Mouse (Mus musculus) granulocyte monocyte progenitor cell, adult 5-6 weeks (primary cell): Measurements from ENCODE around the gene Olfr10. TPM values are rescaled to one million over a fixed set of nuclear protein-coding genes. Genes with fewer than 3 reads are reported as not detected.
"Not testable (repeated sequence)": the region's sequence is repeated elsewhere in the genome, so short reads cannot be mapped to it uniquely, and the experiment has no call there.

Experiments
- ATAC-seq: replicated peaks from 2 replicates; pipeline ENCODE4 v1.8.0; 2016; ENCODE audit warnings: mild to moderate bottlenecking, moderate TSS enrichment, inconsistent platforms; ENCODE audit not compliant: poor library complexity, severe bottlenecking
- total RNA-seq, 2 experiments: library from RNA; stranded (forward) in 1 of 2; stranded (reverse) in 1 of 2; fragments of 200-712, 200-1000 nt in 1 of 2; fragments of >200 nt in 1 of 2; fragmentation: Nextera tagmentation in 1 of 2; gene quantifications; 2 replicates each; pipeline ENCODE4 v1.2.3; 2014 to 2017

Olfr10 gene
- total RNA-seq (2014; fragmentation: Nextera tagmentation) (not detected in 2 replicates), total RNA-seq (2017) (not detected in 2 replicates)

DNA sequence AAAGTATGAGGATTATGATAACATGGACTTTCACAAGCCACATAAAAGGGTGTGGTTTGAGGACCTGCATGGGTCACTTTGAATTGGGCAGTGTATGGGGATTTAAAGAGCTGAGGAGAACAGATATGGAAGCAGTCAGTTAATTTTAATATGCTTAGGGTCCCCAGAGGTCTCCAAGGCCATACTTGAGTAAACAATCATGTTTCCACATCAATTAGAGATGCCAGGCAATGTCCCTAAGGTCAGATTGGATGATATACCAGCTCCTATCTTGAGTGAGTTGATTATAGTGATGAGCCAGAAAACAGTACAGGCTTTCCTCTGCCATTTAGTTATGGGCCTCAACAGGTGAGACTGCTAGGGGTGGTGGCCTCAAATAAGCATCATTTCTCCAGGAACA is at the start of gene Olfr10:
TSS of gene Olfr10 (plus strand) at position 301 of the 400 bp plus-strand sequence.
- no peak for ATAC-seq

GRCm38 (mm10) chr11:49259296-49259695 is 45.2 kb upstream of the Olfr10 start:
- no peak for ATAC-seq

GRCm38 (mm10) chr11:49259829-49260228 is 44.7 kb upstream of the Olfr10 start:
- peak; percentile 26; the same call in 1 of the 2 replicates for ATAC-seq

DNA sequence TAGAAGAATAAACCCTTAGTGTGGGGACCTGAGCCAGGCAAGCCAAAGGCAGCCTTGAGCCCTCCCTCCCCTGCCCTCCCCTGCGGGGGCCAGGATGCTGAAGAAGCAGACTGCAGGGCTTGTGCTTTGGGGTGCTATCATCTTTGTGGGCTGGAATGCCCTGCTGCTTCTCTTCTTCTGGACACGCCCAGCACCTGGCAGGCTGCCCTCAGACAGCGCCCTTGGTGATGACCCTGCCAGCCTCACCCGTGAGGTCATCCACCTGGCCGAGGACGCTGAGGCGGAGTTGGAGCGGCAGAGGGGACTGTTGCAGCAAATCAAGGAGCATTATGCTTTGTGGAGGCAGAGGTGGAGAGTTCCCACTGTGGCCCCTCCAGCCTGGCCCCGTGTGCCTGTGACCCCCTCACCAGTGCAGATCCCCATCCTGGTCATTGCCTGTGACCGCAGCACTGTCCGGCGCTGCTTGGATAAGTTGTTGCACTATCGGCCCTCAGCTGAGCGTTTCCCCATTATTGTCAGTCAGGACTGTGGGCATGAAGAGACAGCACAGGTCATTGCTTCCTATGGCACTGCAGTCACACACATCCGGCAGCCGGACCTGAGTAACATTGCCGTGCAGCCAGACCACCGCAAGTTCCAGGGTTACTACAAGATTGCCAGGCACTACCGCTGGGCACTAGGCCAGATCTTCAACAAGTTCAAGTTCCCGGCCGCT is 43.8 kb upstream of the Olfr10 start:
- no peak for ATAC-seq

- ATAC-seq, result no peak
Measured at GRCm38 (mm10) chr11:49261313-49261855, 43.2 kb upstream of the Olfr10 start.

- ATAC-seq, result no peak
Measured at GRCm38 (mm10) chr11:49262286-49262685, 42.3 kb upstream of the Olfr10 start.

- ATAC-seq, result no peak
Measured at GRCm38 (mm10) chr11:49263149-49263548, 41.4 kb upstream of the Olfr10 start.

- ATAC-seq, result no peak
Measured at GRCm38 (mm10) chr11:49264081-49264480, 40.5 kb upstream of the Olfr10 start.

DNA sequence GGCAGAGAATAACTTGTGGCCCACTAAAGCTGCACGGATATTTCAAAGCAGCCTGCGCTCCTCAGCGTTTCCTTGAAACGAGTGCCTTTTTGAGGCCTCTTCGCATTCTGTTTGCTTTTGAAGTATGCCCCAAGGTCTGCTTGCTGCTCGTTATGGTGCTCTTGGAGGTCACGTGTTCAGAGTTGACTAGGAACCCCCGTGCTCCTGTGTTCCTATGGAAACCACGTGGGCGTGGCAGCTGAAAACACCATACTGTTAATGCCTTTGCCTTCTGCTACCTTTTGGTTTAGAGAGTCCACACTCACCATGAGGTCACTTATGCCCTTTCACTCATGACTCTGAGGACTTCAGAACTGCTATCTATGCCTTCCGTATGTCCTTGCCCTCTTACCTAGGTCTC is 39.9 kb upstream of the Olfr10 start:
- ATAC-seq, result no peak

- no peak for ATAC-seq
Measured at GRCm38 (mm10) chr11:49265101-49265500, 39.4 kb upstream of the Olfr10 start.

GRCm38 (mm10) chr11:49266671-49267070 is 37.9 kb upstream of the Olfr10 start:
- no peak for ATAC-seq

DNA sequence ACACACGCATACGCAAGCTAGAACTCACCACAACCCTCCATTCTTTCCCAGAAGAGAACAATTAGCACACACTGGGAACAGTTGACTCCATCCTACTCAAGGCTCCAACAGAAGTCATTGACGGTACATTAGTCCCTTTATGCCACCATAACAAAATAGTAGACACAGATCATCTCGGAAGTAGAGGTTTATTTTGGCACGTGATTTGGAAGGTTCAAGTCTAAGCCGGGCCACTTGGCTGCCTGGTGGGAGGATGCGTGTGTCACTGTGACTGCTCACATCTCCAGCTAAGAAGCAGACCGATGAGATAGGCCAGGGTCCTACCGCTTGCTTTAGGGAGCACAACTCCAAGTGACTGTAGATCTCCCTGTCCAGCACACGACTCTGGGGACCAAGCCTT is 37.2 kb upstream of the Olfr10 start:
- no peak for ATAC-seq

GRCm38 (mm10) chr11:49267970-49268579 is 36.5 kb upstream of the Olfr10 start:
- no peak for ATAC-seq

DNA sequence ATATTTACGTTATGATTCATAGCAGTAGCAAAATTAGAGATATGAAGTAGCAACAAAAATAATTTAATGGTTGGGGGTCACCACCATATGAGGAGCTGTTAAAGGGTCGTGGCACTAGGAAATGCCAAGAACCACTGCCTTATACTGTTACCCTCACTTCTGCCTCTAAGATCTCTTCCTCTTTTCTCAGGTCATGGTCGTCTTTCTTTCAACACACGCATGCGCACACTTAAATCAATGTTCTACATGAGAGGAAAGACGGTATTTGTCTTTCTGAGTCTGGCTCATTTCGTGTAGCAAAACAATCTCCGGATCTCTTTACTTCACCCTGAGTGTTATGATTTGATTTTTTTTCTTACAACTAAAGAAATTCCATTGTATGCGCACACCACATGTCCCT is 34.8 kb upstream of the Olfr10 start:
- peak; percentile 75 for ATAC-seq

DNA sequence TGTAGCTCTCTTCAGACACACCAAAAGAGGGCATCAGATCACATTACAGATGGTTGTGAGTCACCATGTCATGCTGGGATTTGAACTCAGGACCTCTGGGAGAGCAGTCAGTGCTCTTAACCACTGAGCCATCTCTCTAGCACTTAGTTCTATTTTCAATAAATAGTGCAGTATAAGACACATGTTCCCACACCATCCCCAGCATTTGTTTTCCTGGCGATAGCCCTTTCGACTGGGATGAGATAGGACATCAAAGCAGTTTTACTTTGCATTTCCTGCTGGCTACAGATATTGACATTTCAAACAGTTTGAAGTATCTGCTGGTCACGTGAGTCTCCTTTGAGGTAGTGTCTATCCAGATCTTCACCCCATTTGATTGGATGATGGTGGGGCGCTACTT is 34.2 kb upstream of the Olfr10 start:
- ATAC-seq, result no peak

DNA sequence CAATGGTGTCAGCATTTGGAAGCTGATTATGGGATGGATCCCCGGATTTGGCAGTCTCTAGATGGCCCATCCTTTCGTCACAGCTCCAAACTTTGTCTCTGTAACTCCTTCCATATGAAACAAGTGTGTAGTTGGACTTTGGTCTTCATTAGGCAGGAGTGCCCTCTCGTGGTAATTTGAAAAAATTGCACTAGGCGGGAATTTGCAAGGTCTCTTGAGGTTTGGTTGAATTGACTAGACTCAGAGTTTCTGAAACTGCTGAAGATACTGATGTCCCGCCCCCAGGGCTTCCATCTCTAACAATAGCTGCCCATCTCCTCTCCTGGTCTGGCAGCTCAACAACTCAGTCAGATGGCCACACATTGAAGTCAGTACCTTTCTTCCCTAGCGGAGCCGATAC is 33.2 kb upstream of the Olfr10 start:
- peak; percentile 78 for ATAC-seq

DNA sequence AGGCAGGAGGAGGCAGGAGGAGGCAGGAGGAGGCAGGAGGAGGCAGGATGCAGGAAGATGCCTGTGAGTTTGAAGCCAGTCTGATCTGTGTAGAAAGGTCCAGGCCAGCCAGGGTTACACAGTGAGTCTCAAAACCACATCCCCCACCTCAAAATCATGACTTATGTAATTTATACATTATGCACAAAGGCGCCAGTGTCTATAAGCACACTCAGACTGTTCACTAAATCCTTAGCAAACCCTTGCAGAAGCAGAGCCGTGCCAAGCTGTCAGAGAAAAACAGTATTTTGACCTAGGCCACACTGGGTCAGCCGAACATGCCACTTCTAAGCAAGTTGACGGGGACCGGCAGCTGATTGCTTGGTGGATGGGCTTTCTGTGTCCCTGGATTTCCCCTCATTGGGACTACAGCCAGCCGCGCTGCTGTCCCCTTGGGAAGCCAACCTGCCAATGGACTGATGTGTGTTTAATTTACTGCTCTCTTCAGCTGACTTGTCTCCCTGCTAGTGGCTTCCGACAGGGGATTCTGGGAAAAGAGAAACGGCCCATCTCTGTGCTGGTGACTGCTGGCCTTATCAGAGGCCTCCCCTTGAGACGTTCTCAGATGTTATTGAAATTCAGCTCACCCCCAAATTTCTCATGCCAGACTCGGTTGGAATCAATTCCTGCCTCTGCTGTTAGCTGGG is 30.6 kb upstream of the Olfr10 start:
- no peak for ATAC-seq

DNA sequence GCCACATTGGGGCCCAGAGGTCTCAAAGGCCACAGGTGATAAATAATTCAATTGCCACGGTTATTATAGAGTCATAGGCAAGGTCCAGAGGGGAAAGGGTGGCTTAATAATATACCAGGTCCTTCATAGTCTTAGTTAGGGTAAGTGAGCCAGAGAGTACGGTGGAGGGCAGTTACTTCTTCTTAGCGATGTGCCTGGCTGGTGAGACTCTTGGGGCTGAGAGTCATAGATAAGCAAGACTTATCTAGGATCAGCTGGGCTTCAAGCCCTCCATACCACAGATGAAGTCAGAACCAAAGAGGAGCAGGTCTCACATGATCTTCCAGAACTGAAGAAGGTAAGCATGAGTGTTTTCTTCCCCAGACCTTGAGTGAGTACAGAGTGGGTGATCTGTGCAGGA is 26.3 kb upstream of the Olfr10 start, which contains the start of gene Olfr1393:
TSS of gene Olfr1393 (plus strand) at position 83 of the 400 bp plus-strand sequence.
- no peak for ATAC-seq

- not testable (repeated sequence) for ATAC-seq
Measured at GRCm38 (mm10) chr11:49284982-49285381, 19.6 kb upstream of the Olfr10 start, which contains the start of gene Olfr1392. TSS of gene Olfr1392 (plus strand) at chr11:49285282.

- no peak for ATAC-seq
Measured at GRCm38 (mm10) chr11:49287251-49287650, 17.3 kb upstream of the Olfr10 start.

DNA sequence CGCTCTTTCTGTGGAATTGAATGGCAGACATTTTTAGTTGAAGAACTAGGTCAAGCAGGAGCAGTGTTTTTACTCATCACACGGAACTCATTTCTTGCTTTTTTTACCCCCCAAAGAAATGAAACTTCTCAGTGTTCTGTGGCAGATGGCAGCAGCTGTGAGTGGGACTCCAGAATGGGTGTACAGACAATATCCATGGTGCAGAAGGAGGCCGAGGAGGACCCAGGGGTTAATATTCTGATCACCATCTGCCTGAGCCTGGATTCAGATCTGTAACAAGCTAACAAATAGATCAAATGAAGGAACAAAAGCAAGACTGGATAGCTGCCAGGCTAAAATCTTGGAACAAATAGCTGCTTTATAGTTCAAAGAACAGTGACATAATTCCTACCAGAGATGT is 11.8 kb upstream of the Olfr10 start:
- no peak for ATAC-seq
